Mouse (Mus musculus) CH12.LX (cell line): ENCODE measurements at regions not wholly inside any gene's neighbourhood (a gene's known extent, or its start where the extent isn't known, plus 50 kb on each side); places are given as distances from the start of the nearest gene placed in this dataset.

Source experiments
- DNase-seq: peaks from one replicate; pipeline ENCODE4 v3.0.0-alpha.2; 2013; ENCODE audit errors: extremely low read depth
- H3K27ac ChIP-seq: 2 replicates; pipeline ENCODE4 v1.5.1; 2012; ENCODE audit warnings: low read depth, mild to moderate bottlenecking, control low read depth, moderate library complexity; ENCODE audit not compliant: insufficient read depth
- H3K27me3 ChIP-seq: replicated peaks from 2 replicates; pipeline ENCODE3; 2012; ENCODE audit warnings: inconsistent platforms
- H3K36me3 ChIP-seq, 2 experiments: replicated peaks in 1 of 2; 2 replicates each; pipeline versions ENCODE3 to v1.6.1; 2012; ENCODE audit warnings: inconsistent platforms in 1 of 2, low read length in 1 of 2, mild to moderate bottlenecking in 1 of 2, mixed read lengths in 1 of 2, moderate library complexity in 1 of 2; ENCODE audit not compliant: control insufficient read depth in 1 of 2, insufficient read depth in 1 of 2
- H3K4me1 ChIP-seq, 2 experiments: 2 replicates each; pipeline ENCODE4 v1.6.1; 2012; ENCODE audit warnings: inconsistent platforms in 1 of 2, moderate library complexity in 1 of 2; ENCODE audit not compliant: insufficient read depth in 2 of 2, control insufficient read depth in 1 of 2
- H3K4me2 ChIP-seq: 2 replicates; pipeline ENCODE4 v1.6.1; 2012; ENCODE audit warnings: low read depth, mild to moderate bottlenecking, control low read depth; ENCODE audit not compliant: poor library complexity, insufficient read depth, severe bottlenecking
- H3K4me3 ChIP-seq, 3 experiments: fragments of 150-350 bp in 1 of 3; sonication (generic) in 1 of 3; replicated peaks in 1 of 3; 2 replicates each; pipeline versions ENCODE3 to v1.5.1; 2011 to 2012; ENCODE audit warnings: low read depth in 2 of 3, low read length in 2 of 3, mild to moderate bottlenecking in 2 of 3, moderate library complexity in 2 of 3, control low read depth in 1 of 3, improper control_type of control experiment in 1 of 3, inconsistent platforms in 1 of 3, mixed read lengths in 1 of 3; ENCODE audit not compliant: poor library complexity in 1 of 3
- H3K79me2 ChIP-seq: replicated peaks from 2 replicates; pipeline ENCODE4 v1.6.1; 2012; ENCODE audit warnings: mild to moderate bottlenecking, moderate library complexity; ENCODE audit not compliant: control insufficient read depth, poor library complexity, insufficient read depth, severe bottlenecking; ENCODE audit errors: extremely low read depth
- H3K9ac ChIP-seq: 2 replicates; pipeline ENCODE4 v1.6.1; 2012; ENCODE audit warnings: low read depth, mild to moderate bottlenecking, control low read depth, moderate library complexity; ENCODE audit not compliant: insufficient read depth
- H3K9me3 ChIP-seq: replicated peaks from 2 replicates; pipeline ENCODE3; 2012; ENCODE audit warnings: low read length, inconsistent platforms, mixed read lengths
- CHD1 ChIP-seq: IDR thresholded peaks from 2 replicates; pipeline ENCODE4 v1.6.1; 2012; ENCODE audit warnings: low read depth, low read length, improper control_type of control experiment, inconsistent platforms
- GABPA ChIP-seq: IDR thresholded peaks from 2 replicates; pipeline ENCODE4 v1.6.1; 2012; ENCODE audit warnings: low read depth, low read length, improper control_type of control experiment, inconsistent platforms; ENCODE audit not compliant: insufficient replicate concordance
- HCFC1 ChIP-seq: IDR thresholded peaks from 2 replicates; pipeline ENCODE4 v1.6.1; 2012; ENCODE audit warnings: low read depth, mild to moderate bottlenecking, inconsistent platforms, low read length, improper control_type of control experiment
- MAX ChIP-seq: IDR thresholded peaks from 2 replicates; pipeline ENCODE4 v1.6.1; 2011; ENCODE audit warnings: low read length, improper control_type of control experiment
- MYC ChIP-seq: IDR thresholded peaks from 2 replicates; pipeline ENCODE4 v1.6.1; 2011; ENCODE audit warnings: low read depth, mild to moderate bottlenecking, improper control_type of control experiment, low read length
- UBTF ChIP-seq: IDR thresholded peaks from 2 replicates; pipeline ENCODE4 v1.6.1; 2012; ENCODE audit warnings: low read depth, mild to moderate bottlenecking, inconsistent platforms, low read length, improper control_type of control experiment, moderate library complexity
- ZKSCAN1 ChIP-seq: IDR thresholded peaks from 2 replicates; pipeline ENCODE4 v1.6.1; 2012; ENCODE audit warnings: low read depth, inconsistent platforms, low read length, improper control_type of control experiment, borderline replicate concordance
- dilution Hi-C: fragments of 300-500 bp; cut with MboI; formaldehyde crosslinking; loops from 2 replicates; pipeline ENCODE4 v1.14.3; 2020; ENCODE audit warnings: low sequenced_read_pairs; ENCODE audit not compliant: extremely low pct_unique_long_range_greater_than_20kb, extremely low pct_ligation_motif_present
- in situ Hi-C: fragments of 300-500 bp; cut with MboI; formaldehyde crosslinking; loops from 3 replicates; pipeline ENCODE4 v1.14.3; 2019; ENCODE audit warnings: low sequenced_read_pairs, low pct_ligation_motif_present, low pct_unique_long_range_greater_than_20kb, mixed read lengths

- Histone ChIP-seq H3K4me1 (peaks cover 0 to 17% of the 10 kb centered on the region in 2 experiments; a peak in 2 of 4 replicates), H3K27ac (no peak overlapping the region), H3K27me3 (no peaks in the 10 kb centered on the region), H3K9ac (no peak overlapping the region), H3K4me3 (no peak overlapping the region), H3K79me2 (no peaks in the 10 kb centered on the region), H3K36me3 (no peaks in the 10 kb centered on the region), H3K4me2 (no peak overlapping the region), H3K9me3 (peaks cover 5% of the 10 kb centered on the region)
- in situ Hi-C loops (no loop called here), dilution Hi-C loops (no loop called here)
- TF ChIP-seq GABPA (no peak), ZKSCAN1 (no peak), MYC (no peak), MAX (no peak), UBTF (no peak), HCFC1 (no peak), CHD1 (no peak)
- DNase-seq: no peak
Measured at GRCm38 (mm10) chr10:7264721-7265120, 52.7 kb upstream of the Cnksr3 start.
